ENCODE assay signal across 9 mouse cellular contexts in the genomic region with DNA sequence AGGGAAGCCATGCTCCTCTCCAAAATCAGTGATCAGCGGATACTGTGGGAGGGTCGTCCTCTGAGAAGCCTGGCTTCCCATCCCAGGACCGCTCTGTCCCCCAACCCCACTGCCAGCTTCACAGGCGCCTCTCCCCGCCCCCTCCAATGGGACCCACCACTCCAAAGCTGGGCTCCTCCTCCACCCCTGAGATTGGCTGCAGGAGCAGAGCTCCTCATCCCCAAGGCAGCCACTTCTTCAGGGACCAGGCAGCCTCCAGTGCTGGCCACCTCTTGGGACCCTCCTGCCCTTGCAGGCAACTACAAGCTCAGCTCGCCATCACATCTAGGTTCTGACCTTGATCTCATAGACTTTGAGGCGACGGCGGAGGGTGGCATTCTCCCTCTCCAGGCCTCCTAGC. TPM values are rescaled to one million over a fixed set of nuclear protein-coding genes. Genes with fewer than 3 reads are reported as not detected.
A peak's percentile ranks its signal among the peaks of the same experiment; 100 is the strongest.
DNase-seq lines count a peak whose midpoint lies in the region; ATAC-seq lines count a peak whose summit lies in the region.
"Had no signal": no experiment of that assay in that cellular context is flagged by ENCODE, and none has a peak within 500 bp of the region (broad histone marks: within the 10 kb centered on the region; RNA-seq: fewer than 3 reads in every experiment).

No protein-coding gene starts in this region.

- no peak for DNase-seq in heart, adult 8-10 months (ENCODE audit: low spot score)
- no peak for DNase-seq in embryonic facial prominence, embryonic 10.5 days (ENCODE audit: low spot score)
- DNase-seq in hindbrain, embryonic 14.5 days (ENCODE audit: low spot score) = no peak
- DNase-seq in midbrain, embryonic 11.5 days (ENCODE audit: low spot score, missing footprints) = no peak
- no peak for DNase-seq in B cell, adult 2 months
- DNase-seq in embryo, embryonic 11 days = no peak
- no peak for DNase-seq in left cerebral cortex, postnatal 36 days (ENCODE audit: low spot score in 2 of 2)

- H3K4me2 ChIP-seq in heart, embryonic 15.5 days = peak overlapping the region; percentile 98
- peak overlapping the region; percentile 72 for H3K4me2 ChIP-seq in hindbrain, embryonic 14.5 days (replicated peaks)
- H3K4me2 ChIP-seq in midbrain, embryonic 11.5 days = peak overlapping the region; percentile 3; the same call in 1 of the 2 replicates

- WGBS in heart, embryonic 15.5 days = 46% methylated on average over 9 of the region's 9 CpGs
- WGBS in embryonic facial prominence, embryonic 10.5 days = 27% methylated on average over 9 of the region's 9 CpGs
- 33% methylated on average over 8 of the region's 9 CpGs for WGBS in hindbrain, embryonic 14.5 days
- WGBS in midbrain, embryonic 11.5 days = 19% methylated on average over 9 of the region's 9 CpGs

- no peak overlapping the region for H3K9ac ChIP-seq in heart, embryonic 15.5 days
- H3K9ac ChIP-seq in hindbrain, embryonic 14.5 days = peak overlapping the region; percentile 93; the same call in 1 of the 2 replicates
- no peak overlapping the region for H3K9ac ChIP-seq in midbrain, embryonic 11.5 days (ENCODE audit: low read length)

- H3K27me3 ChIP-seq in heart, embryonic 15.5 days = 0 out of 2 replicates have a peak, but pooled peaks cover 3% of the 10 kb centered on the region
- peaks cover 26% of the 10 kb centered on the region for H3K27me3 ChIP-seq in embryonic facial prominence, embryonic 10.5 days (replicated peaks; ENCODE audit: low read depth, poor library complexity, severe bottlenecking)
- no peaks in the 10 kb centered on the region for H3K27me3 ChIP-seq in hindbrain, embryonic 14.5 days (ENCODE audit: control insufficient read depth, insufficient read depth, low read length)
- peaks cover 15% of the 10 kb centered on the region for H3K27me3 ChIP-seq in midbrain, embryonic 11.5 days (ENCODE audit: control insufficient read depth, insufficient read depth, low read length)

- no peak for ATAC-seq in heart, embryonic 15.5 days (replicated peaks; ENCODE audit: insufficient number of reproducible peaks, insufficient read depth, low FRiP score, low read depth)
- ATAC-seq in hindbrain, embryonic 14.5 days (ENCODE audit: low FRiP score) = no peak
- no peak for ATAC-seq in midbrain, embryonic 11.5 days (ENCODE audit: low FRiP score)

- intact Hi-C loops in left cerebral cortex, postnatal 36 days (cut with DNase I) = loop anchor here (5.0 to 10.0 kb wide), 2 partner anchors 77 to 164 kb away; a partner anchor contains a TSS

- peak overlapping the region; percentile 88 for H3K4me3 ChIP-seq in heart, embryonic 15.5 days
- H3K4me3 ChIP-seq in embryonic facial prominence, embryonic 10.5 days = peak overlapping the region; percentile 85
- H3K4me3 ChIP-seq in hindbrain, embryonic 14.5 days (replicated peaks; ENCODE audit: low read length) = no peak overlapping the region
- no peak overlapping the region for H3K4me3 ChIP-seq in midbrain, embryonic 11.5 days (ENCODE audit: low read depth, low read length)

- no peaks in the 10 kb centered on the region for H3K9me3 ChIP-seq in heart, embryonic 15.5 days (replicated peaks)
- no peaks in the 10 kb centered on the region for H3K9me3 ChIP-seq in embryonic facial prominence, embryonic 10.5 days
- H3K9me3 ChIP-seq in hindbrain, embryonic 14.5 days (ENCODE audit: control insufficient read depth, low read length) = no peaks in the 10 kb centered on the region
- no peaks in the 10 kb centered on the region for H3K9me3 ChIP-seq in midbrain, embryonic 11.5 days (ENCODE audit: control insufficient read depth, low read length)

- no peaks in the 10 kb centered on the region for H3K36me3 ChIP-seq in heart, embryonic 15.5 days
- peaks cover 37% of the 10 kb centered on the region for H3K36me3 ChIP-seq in embryonic facial prominence, embryonic 10.5 days (replicated peaks)
- peaks cover 41% of the 10 kb centered on the region for H3K36me3 ChIP-seq in hindbrain, embryonic 14.5 days (replicated peaks; ENCODE audit: control insufficient read depth, insufficient read depth)
- H3K36me3 ChIP-seq in midbrain, embryonic 11.5 days (ENCODE audit: control insufficient read depth, insufficient read depth, low read length) = no peaks in the 10 kb centered on the region; the same call in 1 of the 2 replicates

- H3K4me1 ChIP-seq in heart, embryonic 15.5 days (replicated peaks) = peaks cover 56% of the 10 kb centered on the region
- peaks cover 72% of the 10 kb centered on the region for H3K4me1 ChIP-seq in embryonic facial prominence, embryonic 10.5 days
- peaks cover 18% of the 10 kb centered on the region for H3K4me1 ChIP-seq in hindbrain, embryonic 14.5 days (replicated peaks; ENCODE audit: control insufficient read depth, insufficient read depth, low read length)
- peaks cover 17% of the 10 kb centered on the region for H3K4me1 ChIP-seq in midbrain, embryonic 11.5 days (ENCODE audit: control insufficient read depth, insufficient read depth, low read length)

- peak overlapping the region; percentile 92 for H3K27ac ChIP-seq in heart, embryonic 15.5 days
- peak overlapping the region; percentile 94 for H3K27ac ChIP-seq in embryonic facial prominence, embryonic 10.5 days (replicated peaks)
- no peak overlapping the region for H3K27ac ChIP-seq in hindbrain, embryonic 14.5 days
- no peak overlapping the region for H3K27ac ChIP-seq in midbrain, embryonic 11.5 days (ENCODE audit: low read depth, low read length)

RNA-seq across cellular contexts. Expression of a gene that starts 2.3 kb away (rescaled TPM):
- polyA plus RNA-seq in heart, embryonic 15.5 days (2015; fragmentation: Nextera tagmentation; extraction: Ambion mirVana) = 4.7 and 6.5 TPM in 2 replicates
- 10 to 100 TPM; 12.2 to 14.9 (median 13.9) TPM for total RNA-seq in heart, adult 8-10 months (2022)
- polyA plus RNA-seq in embryonic facial prominence, embryonic 10.5 days (2016; fragmentation: Nextera tagmentation; extraction: Ambion mirVana) = 4.7 and 5.1 TPM in 2 replicates
- polyA plus RNA-seq in hindbrain, embryonic 14.5 days (2014; fragmentation: Nextera tagmentation; extraction: Ambion mirVana) = 9.3 and 10.8 TPM in 2 replicates
- polyA plus RNA-seq in midbrain, embryonic 11.5 days (2014; fragmentation: Nextera tagmentation; extraction: Ambion mirVana) = 2.8 and 3.6 TPM in 2 replicates
- 10 to 100 TPM; 42.9 to 53.7 TPM for total RNA-seq in left cerebral cortex, postnatal 36 days (2021)

RNA-seq across cellular contexts. Expression of a gene that starts 33.9 kb away (rescaled TPM):
- polyA plus RNA-seq in heart, embryonic 15.5 days (2015; fragmentation: Nextera tagmentation; extraction: Ambion mirVana) = 0.05 and 0.36 TPM in 2 replicates
- under 1 TPM in 1 of 4 experiments, not detected in 3; 0.16 TPM for total RNA-seq in heart, adult 8-10 months (2022)
- 0.11 and 0.17 TPM in 2 replicates for polyA plus RNA-seq in embryonic facial prominence, embryonic 10.5 days (2016; fragmentation: Nextera tagmentation; extraction: Ambion mirVana)
- polyA plus RNA-seq in hindbrain, embryonic 14.5 days (2014; fragmentation: Nextera tagmentation; extraction: Ambion mirVana) = not detected in 2 replicates
- polyA plus RNA-seq in midbrain, embryonic 11.5 days (2014; fragmentation: Nextera tagmentation; extraction: Ambion mirVana) = 0.12 and 0.14 TPM in 2 replicates
- under 1 TPM; 0.17 to 0.32 TPM for total RNA-seq in left cerebral cortex, postnatal 36 days (2021)
- total RNA-seq: granulocyte monocyte progenitor cell, adult 5-6 weeks had no signal

RNA-seq across cellular contexts. Expression of a gene that starts 38.7 kb away (rescaled TPM):
- 29.5 and 31.4 TPM in 2 replicates for polyA plus RNA-seq in heart, embryonic 15.5 days (2015; fragmentation: Nextera tagmentation; extraction: Ambion mirVana)
- total RNA-seq in heart, adult 8-10 months (2022) = 10 to 100 TPM; 78.7 to 80.0 (median 79.7) TPM
- polyA plus RNA-seq in embryonic facial prominence, embryonic 10.5 days (2016; fragmentation: Nextera tagmentation; extraction: Ambion mirVana) = 85.5 and 85.9 TPM in 2 replicates
- polyA plus RNA-seq in hindbrain, embryonic 14.5 days (2014; fragmentation: Nextera tagmentation; extraction: Ambion mirVana) = 35.3 and 44.2 TPM in 2 replicates
- polyA plus RNA-seq in midbrain, embryonic 11.5 days (2014; fragmentation: Nextera tagmentation; extraction: Ambion mirVana) = 111 and 116 TPM in 2 replicates
- total RNA-seq in left cerebral cortex, postnatal 36 days (2021) = 100 to 1,000 TPM; 114 to 119 TPM

Comparison
In these comparisons a context has a peak if more than half of its experiments do, and no peak if none do; other contexts are left out.
1. H3K27ac ChIP-seq: peak in heart, embryonic 15.5 days (single experiment) and embryonic facial prominence, embryonic 10.5 days (single experiment); none in hindbrain, embryonic 14.5 days (single experiment) and midbrain, embryonic 11.5 days (single experiment).
2. H3K4me2 ChIP-seq: peak in every context shown above with its lines; median percentile 98 in heart, embryonic 15.5 days; 72 in hindbrain, embryonic 14.5 days; 3 in midbrain, embryonic 11.5 days.
3. H3K4me3 ChIP-seq: peak in heart, embryonic 15.5 days (single experiment) and embryonic facial prominence, embryonic 10.5 days (single experiment); none in hindbrain, embryonic 14.5 days (single experiment) and midbrain, embryonic 11.5 days (single experiment).